Mouse (Mus musculus) kidney, adult 8-10 months (tissue): Measurements from ENCODE around the gene Man2a2.
A peak's percentile ranks its signal among the peaks of the same experiment; 100 is the strongest.

ENCODE experiments used
- DNase-seq, 2 experiments: peaks; one replicate each; pipeline ENCODE4 v3.0.0; 2022

The Man2a2 gene

DNA sequence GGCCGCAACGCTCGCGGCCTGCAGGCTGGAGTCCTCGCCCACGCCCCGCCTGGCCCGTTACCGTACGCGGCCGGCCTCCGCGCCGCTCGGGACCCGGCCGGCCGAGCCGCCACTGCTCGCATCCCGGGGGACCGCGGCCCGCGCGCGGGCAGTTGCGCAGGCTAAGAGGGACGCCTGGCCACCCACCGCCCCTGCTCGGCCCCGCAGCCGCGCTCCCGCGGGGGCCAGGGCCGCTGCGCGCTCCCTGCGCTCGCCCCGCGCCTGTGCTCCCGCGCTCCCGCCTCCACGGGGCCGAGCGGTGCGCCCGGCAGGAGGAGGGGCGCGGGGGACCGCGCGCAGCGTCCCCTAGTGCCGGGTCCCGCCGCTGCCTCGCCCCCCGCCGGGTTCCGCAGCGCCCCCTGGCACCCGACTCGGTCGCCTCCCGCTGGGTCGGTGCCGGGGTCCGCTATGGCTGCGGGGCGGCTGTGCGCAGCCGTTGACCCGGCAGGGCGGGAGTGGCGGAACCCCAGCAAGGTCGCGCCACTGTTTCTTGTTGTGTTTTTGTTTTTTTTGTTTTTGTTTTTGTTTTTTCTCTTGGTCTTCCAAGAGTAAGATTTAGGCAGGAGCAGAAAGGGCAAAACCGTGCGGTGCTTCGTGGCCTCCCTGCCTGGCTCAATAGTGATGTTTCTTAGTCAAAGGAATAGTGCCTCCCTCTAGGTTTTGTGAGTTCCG lies at the start of gene Man2a2:
Man2a2 (minus strand) TSS at position 335 of the 711 bp plus-strand sequence.
- peak; percentile 52 to 59 for DNase-seq

DNA sequence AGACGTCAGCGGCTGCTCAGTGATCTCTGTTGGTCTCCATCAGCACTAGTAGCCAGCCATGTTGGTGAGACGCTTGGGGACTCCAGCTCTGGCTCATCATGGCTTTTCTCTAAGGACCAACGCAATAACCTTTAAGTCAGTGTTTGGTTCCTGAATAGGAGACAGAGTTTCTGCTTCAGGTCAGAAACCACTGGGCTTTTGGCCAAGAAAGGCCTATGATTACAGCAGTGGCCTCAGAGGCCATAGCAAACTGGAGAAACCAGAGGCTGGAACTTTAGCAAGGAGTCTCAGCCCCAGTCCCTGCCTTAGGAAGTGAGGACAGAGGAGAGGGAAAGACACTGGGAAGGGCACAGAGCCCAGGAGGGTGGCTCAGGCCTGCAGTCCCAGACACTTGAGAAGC lies 49.4 kb upstream of the Man2a2 start:
- no peak for DNase-seq

DNA sequence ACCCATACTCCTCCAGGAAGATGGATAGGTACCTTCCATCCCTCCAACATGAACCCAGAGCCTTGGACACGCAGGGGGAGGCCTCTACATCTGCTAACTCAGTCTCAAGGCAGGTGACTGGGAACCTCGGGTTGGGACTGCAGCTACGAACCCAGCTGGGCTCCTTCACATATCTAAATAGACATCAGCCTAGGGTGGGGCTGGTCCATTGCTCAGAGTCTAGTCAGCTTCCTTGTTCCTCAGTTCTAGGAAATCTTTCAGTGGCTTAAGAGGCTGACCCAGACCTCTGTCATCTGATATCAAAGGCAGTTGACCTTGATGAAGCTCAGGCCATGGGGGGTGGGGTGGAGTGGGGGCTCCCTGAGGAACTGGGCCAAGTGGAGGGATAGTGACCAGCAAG lies 48.1 kb upstream of the Man2a2 start:
- DNase-seq: no peak

DNA sequence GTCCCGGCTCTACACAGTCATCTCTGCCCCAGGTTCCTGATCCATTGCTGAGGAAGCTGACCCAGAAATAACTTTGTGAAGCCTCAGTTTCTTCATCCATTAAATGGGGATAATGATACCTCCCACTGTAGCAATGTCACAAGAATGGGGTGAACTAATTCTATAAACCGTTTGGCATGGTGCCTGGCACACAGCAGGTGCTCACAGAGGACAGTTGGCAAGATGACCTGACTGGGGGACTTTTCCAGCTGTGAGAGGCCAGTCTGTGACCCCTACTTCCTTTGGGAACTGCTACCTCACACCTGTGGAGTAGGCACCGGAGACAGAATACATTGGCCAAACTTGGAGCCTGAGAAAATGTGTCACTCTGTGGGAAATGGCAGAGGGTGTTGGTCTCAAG lies 46.9 kb upstream of the Man2a2 start:
- DNase-seq: no peak

DNA sequence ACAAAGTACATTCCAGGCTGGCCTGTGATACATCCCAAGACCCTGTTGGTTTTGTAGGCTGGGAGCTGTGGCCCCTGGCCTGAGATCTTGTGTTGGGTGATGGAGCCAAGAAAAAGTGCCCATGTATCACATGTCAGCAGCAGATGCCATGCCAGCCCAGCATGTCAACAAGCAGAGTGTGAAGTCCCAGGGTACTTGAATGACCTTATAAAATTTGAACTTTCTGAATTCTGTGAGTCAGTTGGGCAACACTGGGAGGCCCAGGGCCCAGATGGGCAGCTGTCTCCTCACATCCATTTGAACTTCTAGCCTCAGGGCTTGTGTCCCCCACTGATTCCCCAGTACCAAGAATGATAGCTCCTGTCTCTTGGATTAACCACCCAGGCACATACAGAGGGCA lies 46.4 kb upstream of the Man2a2 start:
- DNase-seq: no peak

DNA sequence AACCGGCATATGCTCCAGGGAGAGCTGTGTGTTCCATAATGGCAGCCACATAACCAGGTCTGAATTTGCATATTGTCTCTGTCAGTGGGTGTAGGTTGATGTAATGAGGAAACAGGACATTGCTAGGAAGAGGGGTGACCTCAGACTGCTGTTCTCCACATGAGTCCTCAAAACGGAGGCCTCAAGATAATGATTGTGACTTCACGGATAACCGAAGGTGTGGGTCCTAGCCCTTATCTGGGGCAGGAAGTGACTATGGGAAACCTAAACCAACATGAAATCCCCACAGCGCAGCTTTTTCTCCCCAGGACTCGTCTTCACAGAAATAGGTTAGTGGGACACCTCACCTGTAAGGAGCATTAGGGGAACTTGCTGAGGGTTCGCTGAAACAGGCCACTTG lies 45.8 kb upstream of the Man2a2 start:
- DNase-seq: no peak

DNA sequence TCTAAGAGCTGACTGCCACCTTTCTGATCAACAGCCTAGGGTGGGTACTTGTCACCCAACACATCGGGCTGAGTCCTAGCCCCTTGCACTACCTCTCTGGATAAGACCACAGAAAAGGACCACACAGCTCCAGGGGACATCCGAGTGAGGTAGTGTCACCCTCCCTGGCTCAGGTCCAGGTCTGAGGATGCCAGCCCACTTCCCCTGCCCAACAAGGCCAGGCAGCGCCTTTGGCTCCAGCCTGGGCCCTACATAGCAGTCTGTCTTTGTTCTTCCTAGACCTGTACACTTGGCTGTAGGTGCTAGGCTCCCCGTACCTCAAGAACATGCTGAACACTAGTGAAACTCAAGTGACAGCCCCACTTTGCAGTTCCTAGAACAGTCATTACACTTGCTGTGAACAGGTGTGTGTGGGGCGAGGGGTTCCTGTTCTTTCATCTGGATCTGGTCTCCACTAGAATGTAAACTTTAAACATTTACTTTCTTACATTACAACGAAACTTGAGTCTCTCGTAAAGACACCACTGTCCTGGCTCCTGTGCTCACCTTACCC lies 43.2 kb upstream of the Man2a2 start:
- no peak for DNase-seq

DNA sequence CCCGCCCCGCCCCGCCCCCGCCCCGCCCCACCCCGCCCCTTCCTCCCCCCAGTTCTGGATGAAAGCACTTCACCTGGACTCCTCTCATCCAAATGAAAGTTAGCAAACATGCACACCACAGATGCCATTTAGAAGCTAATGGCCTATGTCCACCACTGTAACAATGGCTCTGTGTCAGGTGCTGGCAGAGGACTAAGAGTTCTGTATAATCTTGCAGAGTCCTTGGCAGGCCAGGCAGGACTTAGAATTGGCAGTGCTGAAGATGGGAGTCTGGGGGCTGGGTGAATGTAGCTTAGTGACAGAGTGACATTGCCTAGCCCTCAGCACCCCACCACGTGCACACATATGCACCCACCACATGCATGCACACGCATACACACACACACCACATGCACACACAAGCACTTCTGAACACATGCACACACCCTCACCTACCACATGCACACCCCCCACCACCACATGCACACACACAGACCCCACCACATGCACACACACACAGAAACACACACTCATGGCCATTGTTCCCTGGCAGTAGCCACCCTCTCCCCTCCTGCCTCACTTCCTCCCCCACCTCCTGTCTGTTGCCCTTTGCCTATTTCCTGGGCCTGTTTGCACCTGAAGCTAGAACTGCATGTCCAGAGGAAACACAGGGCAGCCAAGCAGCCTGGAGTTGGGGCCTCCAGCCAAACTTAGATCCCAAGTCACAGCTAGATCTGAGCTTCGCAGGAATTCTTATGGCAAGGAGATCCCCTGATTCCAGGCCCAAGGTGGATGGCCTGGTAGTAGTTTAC lies 42.5 kb upstream of the Man2a2 start:
- no peak for DNase-seq

DNA sequence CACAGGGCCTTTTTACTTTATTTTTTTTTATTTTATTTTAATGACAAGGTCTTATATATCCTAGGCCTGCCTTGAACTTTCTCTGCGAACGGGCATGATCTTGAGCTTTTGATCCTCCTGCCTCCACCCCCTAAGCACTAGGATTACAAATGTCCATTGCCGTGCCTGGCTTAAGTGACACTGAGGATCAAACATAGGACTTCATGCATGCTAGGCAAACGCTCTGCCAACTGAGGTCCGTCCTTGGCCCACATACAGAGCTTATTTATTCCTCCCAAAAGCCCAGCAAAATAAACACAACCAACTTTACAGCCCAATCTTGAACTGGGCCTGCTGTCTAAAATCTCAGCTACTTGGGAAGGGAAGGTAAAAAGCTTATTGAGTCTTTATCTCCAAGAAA lies 41.6 kb upstream of the Man2a2 start:
- DNase-seq: no peak

DNA sequence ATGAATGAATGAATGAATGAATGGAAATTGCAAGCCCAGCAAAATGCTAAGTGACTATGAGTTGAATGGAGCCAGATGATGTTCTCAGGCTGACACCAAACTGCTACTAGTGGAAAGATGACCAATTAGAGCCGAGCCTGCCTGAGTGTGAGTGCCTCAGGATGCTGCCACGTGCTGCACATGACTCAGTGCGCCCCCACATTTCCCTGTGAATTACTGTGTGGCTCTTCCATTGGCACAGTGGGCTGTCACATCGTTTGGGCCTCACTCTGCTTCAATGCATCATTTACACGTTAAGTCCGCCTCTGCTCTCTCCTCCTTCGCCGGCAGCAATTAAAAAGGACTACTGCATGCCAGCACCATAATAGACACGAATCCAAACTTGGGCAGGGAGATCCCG lies 41.1 kb upstream of the Man2a2 start:
- no peak for DNase-seq

DNA sequence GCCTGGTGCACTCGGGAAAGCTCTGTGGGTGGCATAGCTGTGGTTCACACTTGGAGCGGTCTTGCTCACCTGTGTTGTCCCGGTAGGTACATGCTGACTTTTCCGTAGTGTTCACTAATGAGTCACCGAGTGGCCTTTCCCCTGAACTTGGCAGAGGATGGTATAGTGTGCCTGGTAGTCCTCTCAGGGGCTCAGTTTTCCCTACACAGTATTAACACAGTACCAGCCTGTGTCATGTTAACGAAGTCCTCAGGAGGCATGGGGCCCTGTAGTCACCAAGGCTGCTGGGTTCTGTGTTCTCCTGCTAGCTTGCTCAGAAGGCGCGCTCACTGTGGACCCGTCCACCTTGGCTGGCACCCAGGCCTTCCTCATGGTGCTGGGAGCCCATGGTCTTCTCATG lies 39.2 kb upstream of the Man2a2 start:
- DNase-seq: no peak

DNA sequence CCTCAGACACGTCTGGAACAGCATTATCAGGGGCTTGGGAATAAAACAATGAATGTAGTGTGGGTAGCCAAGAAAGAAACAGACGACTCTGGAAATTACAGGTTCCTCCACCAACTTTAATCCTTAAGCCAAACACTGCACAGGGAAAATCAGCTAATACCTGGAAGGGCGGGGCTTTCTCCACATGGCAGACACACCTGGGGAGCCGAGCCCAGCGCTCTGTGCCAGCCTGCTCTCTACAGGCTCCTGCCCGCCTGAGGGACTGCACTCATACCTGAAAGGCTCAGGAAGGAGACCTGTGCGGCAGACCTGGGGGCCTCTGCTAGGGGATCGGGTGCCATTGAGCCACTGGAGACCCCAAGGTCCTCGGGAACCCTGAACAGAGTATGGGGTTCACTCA lies 36.5 kb upstream of the Man2a2 start:
- no peak for DNase-seq

DNA sequence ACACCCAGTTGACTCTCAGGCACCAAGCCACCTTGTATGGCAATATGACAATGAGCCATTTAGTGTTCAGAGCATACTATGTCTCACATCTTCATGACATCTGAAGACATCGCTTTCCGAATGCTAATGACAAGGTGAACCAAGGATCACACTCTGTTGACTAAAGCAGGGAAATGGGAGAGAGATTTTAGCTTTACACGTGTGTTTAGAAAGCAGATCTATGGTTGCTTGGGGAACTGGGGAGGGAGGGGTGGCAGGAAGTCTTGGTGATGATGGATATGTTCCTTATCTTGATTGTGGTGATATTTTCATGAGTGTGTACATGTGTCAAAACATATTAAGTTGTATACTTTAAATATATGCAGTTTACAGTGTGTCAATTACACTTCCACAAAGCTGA lies 35.0 kb upstream of the Man2a2 start:
- no peak for DNase-seq

DNA sequence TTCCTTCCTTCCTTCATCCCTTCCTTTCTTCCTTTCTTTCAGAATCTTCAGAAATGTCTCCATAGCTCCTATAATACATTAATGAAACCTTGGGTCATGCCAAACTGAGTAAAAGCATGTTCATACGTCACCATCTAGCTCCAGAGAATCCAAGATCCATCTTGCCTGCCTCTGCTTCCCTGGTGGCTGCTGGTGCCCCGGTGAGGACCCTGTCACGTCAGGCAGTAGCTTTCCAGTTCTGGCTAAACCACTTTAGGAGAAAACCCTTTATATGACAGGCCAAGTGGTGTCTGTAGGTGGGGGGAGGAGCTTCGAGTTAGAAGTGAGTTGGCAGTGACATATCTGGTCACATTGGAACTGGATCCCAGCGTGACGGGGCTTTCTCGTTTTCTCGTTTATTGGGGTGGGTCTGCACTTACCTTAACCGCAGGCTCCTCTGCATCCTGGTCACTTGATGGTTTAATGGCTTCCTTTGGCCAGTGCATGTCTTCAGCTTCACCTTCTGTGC lies 34.1 kb upstream of the Man2a2 start, which contains the start of gene Furin:
Furin (minus strand) TSS at position 249 of the 508 bp plus-strand sequence.
- DNase-seq: no peak

DNA sequence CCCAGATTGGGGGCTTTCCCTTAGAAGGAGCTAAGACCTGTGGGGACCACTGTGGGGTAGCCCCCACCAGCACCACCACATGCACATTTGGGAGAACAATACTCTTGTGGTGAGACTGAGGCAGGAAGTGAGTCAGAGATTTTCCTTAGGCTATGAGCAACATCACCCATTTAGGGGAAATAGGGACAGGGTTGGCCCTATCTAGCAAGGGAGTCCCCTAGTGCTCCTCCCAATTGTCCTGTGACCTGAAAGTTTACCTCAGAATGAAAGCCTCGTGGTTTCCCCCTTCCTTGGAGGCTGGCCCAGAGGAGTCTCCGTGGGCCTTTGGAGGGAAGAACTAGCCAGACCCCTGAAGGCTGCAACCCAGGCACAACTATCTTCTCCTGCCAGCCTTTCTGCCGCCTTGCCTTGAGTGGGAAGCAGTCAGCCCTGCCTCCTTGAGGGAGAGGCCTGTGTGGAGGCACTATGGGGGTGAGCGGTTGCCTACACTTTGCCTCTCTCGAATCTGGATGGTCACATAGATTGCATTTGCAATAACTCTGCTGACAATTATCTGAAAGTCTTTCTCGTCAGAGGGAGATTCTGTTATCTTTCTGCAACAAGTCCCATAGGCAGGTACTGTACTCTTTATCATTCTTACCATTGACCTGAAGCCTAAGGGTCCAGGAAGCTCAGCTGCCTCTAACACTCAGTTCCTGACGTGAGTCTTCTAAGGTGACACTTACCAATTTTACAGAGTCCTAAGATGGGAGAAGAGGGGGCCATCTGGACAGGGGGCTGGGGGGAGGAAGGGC lies 33.1 kb upstream of the Man2a2 start:
- DNase-seq: no peak

DNA sequence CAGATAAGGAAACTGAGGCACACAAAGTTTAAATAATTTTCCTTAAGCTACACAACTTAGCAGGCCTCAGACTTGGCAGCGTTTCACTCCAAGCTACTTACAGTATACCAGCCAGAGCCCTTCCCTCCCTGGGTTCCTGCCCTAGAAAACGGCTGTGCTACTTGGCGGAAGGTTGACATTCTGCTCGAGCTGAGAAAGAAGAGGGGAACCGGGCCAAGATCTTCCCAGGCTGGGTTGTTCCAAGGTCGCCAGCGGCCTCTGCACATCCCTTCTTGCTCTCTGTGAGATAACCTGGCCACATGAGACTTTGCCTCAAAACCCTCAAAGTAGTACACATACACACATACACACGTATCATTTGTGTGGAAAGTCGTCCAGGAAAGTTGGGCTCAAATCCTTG lies 32.4 kb upstream of the Man2a2 start:
- peak; percentile 77 for DNase-seq

DNA sequence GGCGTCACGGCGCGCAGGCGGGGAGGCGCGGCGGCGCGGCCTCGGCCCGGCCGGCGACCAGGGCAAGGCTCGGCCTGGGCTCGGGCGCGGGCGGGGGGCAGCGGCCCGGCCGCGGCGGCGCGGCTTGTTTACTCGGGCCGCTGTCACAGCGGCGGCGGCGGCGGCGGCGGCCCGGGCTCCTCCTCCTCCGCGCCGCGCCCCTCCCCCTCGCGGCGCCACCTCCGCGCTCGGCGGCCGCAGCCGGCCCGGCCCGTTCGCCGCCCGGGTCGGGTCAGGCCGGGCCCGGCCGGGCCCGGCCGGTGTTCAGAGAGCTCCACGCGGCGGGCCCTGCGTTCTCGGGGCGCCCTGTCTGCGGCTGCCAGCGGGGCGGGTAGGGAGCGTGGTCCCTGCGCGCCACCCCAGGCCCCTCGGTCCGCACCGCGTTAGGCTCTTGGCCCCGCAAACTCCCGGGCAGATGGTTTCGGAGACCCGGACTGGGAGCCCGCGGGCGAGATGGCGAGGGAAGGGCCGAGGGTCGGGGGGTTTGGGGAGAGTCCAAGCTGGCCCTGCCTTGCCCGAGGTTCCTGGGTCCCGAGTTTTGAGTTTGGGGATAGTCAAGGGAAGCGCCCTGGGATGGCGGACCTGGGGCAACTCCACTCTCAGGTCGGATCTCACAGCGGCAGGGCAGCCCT lies 31.6 kb upstream of the Man2a2 start:
- DNase-seq: peak; percentile 61 to 66

DNA sequence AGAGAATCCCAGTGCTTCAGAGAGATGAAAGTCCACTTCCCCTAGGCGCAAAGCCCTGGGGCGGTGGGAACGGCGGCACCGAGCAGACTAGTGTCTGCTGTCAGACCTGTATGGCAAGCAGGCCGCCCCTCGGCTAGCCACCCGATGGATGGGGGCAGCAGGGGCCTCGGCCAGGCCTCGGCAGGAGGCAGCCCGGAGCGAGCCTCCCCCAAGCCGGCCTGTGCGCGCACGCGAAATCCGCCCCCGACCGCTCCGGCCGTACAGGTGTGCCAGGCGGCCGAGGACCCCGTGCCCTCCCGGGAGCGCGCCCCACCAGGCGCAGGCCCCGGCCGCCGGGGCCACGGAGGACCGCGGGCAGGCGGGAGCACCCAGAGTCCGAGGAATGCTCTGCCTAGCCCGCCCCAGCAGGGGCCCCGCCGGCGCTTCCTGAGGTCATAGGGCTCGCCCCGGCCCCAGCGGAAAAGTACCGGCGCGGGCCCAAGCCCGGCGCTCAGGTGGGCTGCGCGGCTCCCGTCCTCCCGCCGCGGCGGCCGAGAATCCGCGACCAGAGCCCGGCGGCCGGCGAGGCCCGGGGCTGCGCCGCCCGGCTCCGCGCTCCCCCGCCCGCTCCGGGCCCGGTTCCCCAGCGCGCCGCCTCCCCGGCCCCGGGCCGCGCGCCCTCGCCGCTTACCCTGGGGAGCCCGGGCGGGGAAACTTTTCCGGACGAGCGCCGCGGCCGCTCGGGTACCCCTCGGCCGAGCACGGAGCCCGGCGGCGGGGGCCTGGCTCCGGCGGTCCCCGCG lies 30.9 kb upstream of the Man2a2 start:
- DNase-seq: peak; percentile 72 to 76

DNA sequence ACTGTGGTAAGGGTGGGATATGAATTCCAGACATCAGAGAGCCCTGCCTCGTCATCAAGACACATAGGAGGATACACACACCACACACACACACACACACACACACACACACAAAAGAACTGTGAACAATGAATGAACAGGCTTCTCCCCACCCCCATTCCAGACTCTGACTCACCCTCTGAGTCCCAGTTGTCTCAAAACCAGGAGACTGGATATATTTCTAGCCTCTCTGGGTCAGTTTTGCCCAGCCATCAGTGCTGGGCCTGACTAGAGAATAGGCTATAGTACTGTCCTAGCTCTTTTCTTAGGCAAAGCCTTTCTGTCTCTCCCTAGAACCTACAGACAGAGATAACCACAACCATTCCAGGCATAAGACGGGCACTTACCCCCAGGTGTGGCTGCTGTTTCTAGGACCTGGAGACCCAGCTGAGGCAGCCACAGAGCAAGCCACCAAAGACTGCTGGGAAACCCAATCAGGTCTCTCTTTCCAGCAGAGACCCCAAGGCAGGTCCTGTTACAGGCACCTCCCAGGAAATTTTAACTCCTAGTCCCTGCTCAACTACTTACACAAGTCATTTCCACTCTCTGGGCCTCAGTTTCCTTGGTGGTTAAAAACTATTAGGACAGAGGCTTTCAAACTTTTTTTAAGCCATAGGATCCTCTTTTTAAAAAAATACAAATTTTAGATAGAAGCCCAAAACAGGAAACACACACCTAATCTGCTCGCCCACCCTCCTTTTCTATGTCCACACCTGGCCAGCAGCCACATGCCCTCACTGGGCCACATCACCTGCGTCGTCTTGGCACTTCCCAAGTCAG lies 30.1 kb upstream of the Man2a2 start:
- no peak for DNase-seq

DNA sequence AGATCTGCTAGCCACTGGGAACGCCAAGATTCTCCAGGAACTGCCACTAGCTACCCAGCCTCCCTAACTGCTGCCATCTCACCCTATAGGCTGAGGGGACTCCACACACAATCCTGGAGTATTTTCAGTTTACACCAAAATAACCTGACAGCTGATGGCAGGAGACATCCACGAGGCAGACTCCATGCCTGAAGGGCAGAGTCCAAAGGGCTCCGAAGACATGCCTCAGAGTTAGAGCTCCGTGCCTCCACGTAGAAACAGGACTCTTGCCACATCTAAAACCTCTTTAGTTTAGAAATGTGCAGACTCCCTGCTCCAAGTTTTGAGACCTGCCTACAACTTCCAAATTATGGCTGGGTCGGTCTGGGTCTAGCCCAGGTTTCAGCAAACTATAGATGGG lies 29.4 kb upstream of the Man2a2 start:
- peak; percentile 74 to 77 for DNase-seq

DNA sequence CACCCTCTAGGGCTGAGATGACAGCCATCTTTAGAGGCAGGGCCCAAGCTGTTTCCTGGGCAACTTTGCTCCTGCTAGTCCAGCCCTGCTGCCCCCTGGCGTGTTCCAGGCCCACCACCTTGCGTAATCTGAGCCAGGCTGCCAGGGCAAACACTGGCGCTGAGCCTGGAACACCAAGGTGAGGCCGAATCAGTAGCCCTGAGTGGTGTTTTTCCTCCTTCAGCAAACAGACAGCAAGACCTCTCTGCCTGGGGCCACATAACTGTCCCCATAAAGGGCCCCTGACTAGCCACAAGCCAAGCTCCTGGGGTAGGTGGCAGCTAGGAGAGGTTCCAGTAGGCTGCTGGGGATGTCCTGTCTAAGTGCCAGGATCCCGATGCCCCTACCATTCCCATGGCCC lies 28.9 kb upstream of the Man2a2 start:
- peak; percentile 85 for DNase-seq
